Mouse (Mus musculus) forelimb bud, embryonic 11.5 days (tissue): ENCODE data around the gene Gm21586.
"Not testable (repeated sequence)": the region's sequence is repeated elsewhere in the genome, so short reads cannot be mapped to it uniquely, and the experiment has no call there.

Experiments
- DNase-seq: peaks from one replicate; pipeline ENCODE4 v3.0.0-alpha.2; 2012; ENCODE audit warnings: low read depth, low spot score

Gm21586 gene

DNA sequence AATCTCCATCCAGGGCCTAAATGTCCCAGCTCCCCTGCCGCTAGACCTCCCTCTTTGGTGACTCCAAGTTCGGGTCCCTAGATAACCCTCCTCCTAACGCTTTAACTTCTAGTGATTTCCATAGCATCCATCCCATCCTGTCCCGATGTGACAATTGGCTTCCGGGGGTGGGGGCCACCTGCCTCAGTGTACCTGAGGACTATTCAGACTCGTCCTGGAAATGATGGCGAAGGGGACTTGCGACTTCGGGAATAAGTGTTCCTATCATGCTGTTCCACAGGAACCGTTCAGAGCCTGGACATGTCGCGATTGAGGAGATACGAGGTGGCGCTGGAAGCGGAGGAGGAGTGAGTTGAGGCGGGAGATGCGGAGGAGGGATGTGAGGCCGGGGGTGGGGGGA, at the start of gene Gm21586:
Gm21586 (plus strand) TSS at position 301 of the 400 bp plus-strand sequence.
- DNase-seq = not testable (repeated sequence)

DNA sequence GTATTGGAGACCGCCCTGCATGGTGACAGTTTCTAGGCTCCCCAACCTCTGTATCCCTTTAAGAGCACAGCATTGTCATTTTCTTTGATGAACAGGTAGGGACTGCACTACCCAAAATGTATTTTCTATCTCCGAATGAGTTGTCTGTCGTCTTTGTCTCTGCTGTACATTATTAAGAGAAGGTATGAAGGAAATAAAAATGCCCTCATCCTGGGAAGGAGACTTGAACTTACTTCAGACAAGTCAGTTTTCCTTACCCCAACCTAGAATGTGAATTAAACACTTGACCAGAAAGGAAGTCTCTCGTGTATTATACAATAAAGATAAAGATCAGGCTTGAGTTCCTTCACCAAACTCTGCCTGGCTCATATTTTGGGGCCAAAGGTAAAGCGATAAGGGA, 27.3 kb downstream of the Gm21586 start, which contains the start of gene Gm2163:
Gm2163 (plus strand) TSS at position 301 of the 400 bp plus-strand sequence.
- DNase-seq = not testable (repeated sequence)
